Mouse (Mus musculus) heart, embryonic 12.5 days (tissue): Measurements from ENCODE around the gene Evi5. TPM values are rescaled to one million over a fixed set of nuclear protein-coding genes. Genes with fewer than 3 reads are reported as not detected.
"Not testable (repeated sequence)": the region's sequence is repeated elsewhere in the genome, so short reads cannot be mapped to it uniquely, and the experiment has no call there.

Experiments
- ATAC-seq: fragments of 200-750 bp; cut with Nextera tagmentation; 2 replicates; pipeline ENCODE4 v1.8.0; 2017; ENCODE audit warnings: moderate TSS enrichment, moderate library complexity; ENCODE audit not compliant: insufficient number of reproducible peaks, low FRiP score
- H3K27ac ChIP-seq: fragments of 300-500 bp; sonication (generic); 2 replicates; pipeline ENCODE4 v1.5.1; 2016; ENCODE audit warnings: mild to moderate bottlenecking, moderate library complexity; ENCODE audit not compliant: poor library complexity, severe bottlenecking
- H3K27me3 ChIP-seq: fragments of 300-500 bp; sonication (generic); replicated peaks from 2 replicates; pipeline ENCODE4 v1.6.1; 2016; ENCODE audit warnings: mild to moderate bottlenecking, moderate library complexity
- H3K36me3 ChIP-seq: fragments of 300-500 bp; sonication (generic); 2 replicates; pipeline ENCODE4 v1.6.1; 2016; ENCODE audit warnings: mild to moderate bottlenecking, moderate library complexity
- H3K4me1 ChIP-seq: fragments of 300-500 bp; sonication (generic); replicated peaks from 2 replicates; pipeline ENCODE4 v1.6.1; 2016; ENCODE audit warnings: mild to moderate bottlenecking
- H3K4me2 ChIP-seq: fragments of 300-500 bp; sonication (generic); 2 replicates; pipeline ENCODE4 v1.6.1; 2016; ENCODE audit warnings: mild to moderate bottlenecking, moderate library complexity
- H3K4me3 ChIP-seq: fragments of 300-500 bp; sonication (generic); 2 replicates; pipeline ENCODE4 v1.5.1; 2016; ENCODE audit warnings: mild to moderate bottlenecking
- H3K9ac ChIP-seq: fragments of 300-500 bp; sonication (generic); 2 replicates; pipeline ENCODE4 v1.6.1; 2016; ENCODE audit warnings: mild to moderate bottlenecking, moderate library complexity
- H3K9me3 ChIP-seq: fragments of 300-500 bp; sonication (generic); replicated peaks from 2 replicates; pipeline ENCODE4 v1.6.1; 2016; ENCODE audit warnings: mild to moderate bottlenecking, moderate library complexity
- WGBS: fragments of 180-500 bp; shearing (Covaris S2); methylation state at CpG from one replicate; pipeline ENCODE4 v1.1.7; 2016; 5-methylcytosine and 5-hydroxymethylcytosine counted together
- polyA plus RNA-seq: library from polyadenylated mRNA; unstranded; fragments of >200 nt; fragmentation: Nextera tagmentation; extraction: Ambion mirVana; gene quantifications from 2 replicates; pipeline ENCODE4 v1.2.1, GENCODE M21; 2016

The Evi5 gene
- polyA plus RNA-seq, 1 experiment from 2014 or later, result 57.5 TPM

- H3K27me3 ChIP-seq, result no peaks in the 10 kb centered on the region
- H3K9me3 ChIP-seq, result no peaks in the 10 kb centered on the region
- H3K27ac ChIP-seq, result peak overlapping the region; percentile 82
- peaks cover 12% of the 10 kb centered on the region; the same call in 1 of the 2 replicates for H3K4me1 ChIP-seq
- peaks cover 40% of the 10 kb centered on the region for H3K36me3 ChIP-seq
- under 1% methylated on average over 23 of the region's 23 CpGs for WGBS
- H3K4me3 ChIP-seq, result peak overlapping the region; percentile 90
- H3K9ac ChIP-seq, result peak overlapping the region; percentile 96
- peak overlapping the region; percentile 75 for H3K4me2 ChIP-seq
- no peak; the same call in 1 of the 2 replicates for ATAC-seq
Observed at GRCm38 (mm10) chr5:107901014-107901615, 26.2 kb upstream of the Evi5 start.

GRCm38 (mm10) chr5:107900206-107901013 lies 25.5 kb upstream of the Evi5 start, which contains the start of gene Rpl5:
Rpl5 (plus strand) TSS chr5:107900502.
- no peaks in the 10 kb centered on the region for H3K27me3 ChIP-seq
- peak; percentile 96 for ATAC-seq
- no peaks in the 10 kb centered on the region for H3K9me3 ChIP-seq
- H3K4me1 ChIP-seq, result peaks cover 12% of the 10 kb centered on the region; the same call in 1 of the 2 replicates
- peaks cover 33% of the 10 kb centered on the region for H3K36me3 ChIP-seq
- H3K4me3 ChIP-seq, result peak within 1 kb of the TSS; percentile 90
- peak within 1 kb of the TSS; percentile 82 for H3K27ac ChIP-seq
- peak within 1 kb of the TSS; percentile 75 for H3K4me2 ChIP-seq
- WGBS, result 3% methylated on average over 66 of the region's 66 CpGs
- H3K9ac ChIP-seq, result peak within 1 kb of the TSS; percentile 96

- no peaks in the 10 kb centered on the region for H3K36me3 ChIP-seq
- ATAC-seq, result no peak
- H3K9ac ChIP-seq, result no peak overlapping the region
- H3K4me1 ChIP-seq, result no peaks in the 10 kb centered on the region
- H3K4me2 ChIP-seq, result no peak overlapping the region
- no peak overlapping the region for H3K27ac ChIP-seq
- 50% methylated on average over 1 of the region's 1 CpGs for WGBS
- no peaks in the 10 kb centered on the region for H3K27me3 ChIP-seq
- no peak overlapping the region for H3K4me3 ChIP-seq
- no peaks in the 10 kb centered on the region for H3K9me3 ChIP-seq
Observed at GRCm38 (mm10) chr5:107896265-107896664, 21.4 kb upstream of the Evi5 start.

GRCm38 (mm10) chr5:107894676-107895075 lies 19.8 kb upstream of the Evi5 start:
- ATAC-seq, result no peak

GRCm38 (mm10) chr5:107891515-107891914 lies 16.6 kb upstream of the Evi5 start:
- ATAC-seq, result not testable (repeated sequence)
- 83% methylated on average over 1 of the region's 1 CpGs for WGBS

More at GRCm38 (mm10) chr5:107894676-107895075, 19.8 kb upstream of the Evi5 start:
- no peak overlapping the region for H3K27ac ChIP-seq
- 65% methylated on average over 7 of the region's 7 CpGs for WGBS
- H3K27me3 ChIP-seq, result no peaks in the 10 kb centered on the region
- H3K36me3 ChIP-seq, result no peaks in the 10 kb centered on the region
- H3K4me1 ChIP-seq, result peaks cover 7% of the 10 kb centered on the region
- no peak overlapping the region for H3K9ac ChIP-seq
- no peaks in the 10 kb centered on the region for H3K9me3 ChIP-seq
- H3K4me2 ChIP-seq, result no peak overlapping the region
- no peak overlapping the region for H3K4me3 ChIP-seq

GRCm38 (mm10) chr5:107889994-107890888 lies 15.3 kb upstream of the Evi5 start:
- H3K4me1 ChIP-seq, result peaks cover 7% of the 10 kb centered on the region
- peak overlapping the region; percentile 25; the same call in 1 of the 2 replicates for H3K9ac ChIP-seq
- ATAC-seq, result no peak
- H3K27ac ChIP-seq, result no peak overlapping the region
- H3K36me3 ChIP-seq, result no peaks in the 10 kb centered on the region
- H3K27me3 ChIP-seq, result no peaks in the 10 kb centered on the region
- 48% methylated on average over 9 of the region's 9 CpGs for WGBS
- H3K4me3 ChIP-seq, result no peak overlapping the region
- H3K4me2 ChIP-seq, result no peak overlapping the region
- H3K9me3 ChIP-seq, result no peaks in the 10 kb centered on the region

More at GRCm38 (mm10) chr5:107891515-107891914, 16.6 kb upstream of the Evi5 start:
- H3K4me3 ChIP-seq, H3K4me2 ChIP-seq, H3K4me1 ChIP-seq, H3K27me3 ChIP-seq, H3K36me3 ChIP-seq, H3K9ac ChIP-seq, H3K9me3 ChIP-seq, H3K27ac ChIP-seq: not testable (repeated sequence)

GRCm38 (mm10) chr5:107880710-107881109 lies 5.8 kb upstream of the Evi5 start:
- 72% methylated on average over 5 of the region's 5 CpGs for WGBS
- no peaks in the 10 kb centered on the region for H3K9me3 ChIP-seq
- H3K4me1 ChIP-seq, result peaks cover 3% of the 10 kb centered on the region; the same call in 1 of the 2 replicates
- no peak overlapping the region for H3K4me2 ChIP-seq
- H3K27me3 ChIP-seq, result no peaks in the 10 kb centered on the region
- no peak overlapping the region for H3K4me3 ChIP-seq
- no peaks in the 10 kb centered on the region for H3K36me3 ChIP-seq
- H3K9ac ChIP-seq, result no peak overlapping the region
- no peak overlapping the region for H3K27ac ChIP-seq
- no peak for ATAC-seq

- no peak overlapping the region for H3K27ac ChIP-seq
- no peak overlapping the region for H3K4me2 ChIP-seq
- no peaks in the 10 kb centered on the region for H3K36me3 ChIP-seq
- no peaks in the 10 kb centered on the region for H3K27me3 ChIP-seq
- H3K9ac ChIP-seq, result no peak overlapping the region
- H3K4me3 ChIP-seq, result no peak overlapping the region
- ATAC-seq, result no peak
- peaks cover 26% of the 10 kb centered on the region for H3K4me1 ChIP-seq
- WGBS, result 79% methylated on average over 1 of the region's 1 CpGs
- no peaks in the 10 kb centered on the region for H3K9me3 ChIP-seq
Observed at GRCm38 (mm10) chr5:107877053-107877452, 2.1 kb upstream of the Evi5 start.

- Histone ChIP-seq H3K36me3 (no peaks in the 10 kb centered on the region), H3K27ac (peak overlapping the region; percentile 94), H3K9me3 (no peaks in the 10 kb centered on the region), H3K27me3 (no peaks in the 10 kb centered on the region), H3K4me2 (peak overlapping the region; percentile 37), H3K4me1 (peaks cover 27% of the 10 kb centered on the region), H3K9ac (peak overlapping the region; percentile 24; the same call in 1 of the 2 replicates), H3K4me3 (no peak overlapping the region)
- ATAC-seq, result no peak
Observed at GRCm38 (mm10) chr5:107875261-107875611, 329 bp upstream of the Evi5 start.

GRCm38 (mm10) chr5:107873886-107874302 lies 1.0 kb downstream of the Evi5 start:
- peak overlapping the region; percentile 94 for H3K27ac ChIP-seq
- WGBS, result 32% methylated on average over 7 of the region's 7 CpGs

More at GRCm38 (mm10) chr5:107873886-107874302, 1.0 kb downstream of the Evi5 start:
- Histone ChIP-seq H3K36me3 (no peaks in the 10 kb centered on the region), H3K4me2 (peak overlapping the region; percentile 33), H3K9me3 (no peaks in the 10 kb centered on the region), H3K27me3 (no peaks in the 10 kb centered on the region), H3K4me1 (peaks cover 27% of the 10 kb centered on the region), H3K9ac (peak overlapping the region; percentile 48; the same call in 1 of the 2 replicates), H3K4me3 (peak overlapping the region; percentile 32)
- peak; percentile 23; the same call in 1 of the 2 replicates for ATAC-seq
